Mouse (Mus musculus): ENCODE results near the gene Nkiras1. TPM values are rescaled to one million over a fixed set of nuclear protein-coding genes. Genes with fewer than 3 reads are reported as not detected.
"Not testable (repeated sequence)": the region's sequence is repeated elsewhere in the genome, so short reads cannot be mapped to it uniquely, and the experiment has no call there.

Gene Nkiras1
- 20.4 and 25.8 TPM in 2 replicates for polyA plus RNA-seq (2015; fragmentation: Nextera tagmentation; extraction: Ambion mirVana)

DNA sequence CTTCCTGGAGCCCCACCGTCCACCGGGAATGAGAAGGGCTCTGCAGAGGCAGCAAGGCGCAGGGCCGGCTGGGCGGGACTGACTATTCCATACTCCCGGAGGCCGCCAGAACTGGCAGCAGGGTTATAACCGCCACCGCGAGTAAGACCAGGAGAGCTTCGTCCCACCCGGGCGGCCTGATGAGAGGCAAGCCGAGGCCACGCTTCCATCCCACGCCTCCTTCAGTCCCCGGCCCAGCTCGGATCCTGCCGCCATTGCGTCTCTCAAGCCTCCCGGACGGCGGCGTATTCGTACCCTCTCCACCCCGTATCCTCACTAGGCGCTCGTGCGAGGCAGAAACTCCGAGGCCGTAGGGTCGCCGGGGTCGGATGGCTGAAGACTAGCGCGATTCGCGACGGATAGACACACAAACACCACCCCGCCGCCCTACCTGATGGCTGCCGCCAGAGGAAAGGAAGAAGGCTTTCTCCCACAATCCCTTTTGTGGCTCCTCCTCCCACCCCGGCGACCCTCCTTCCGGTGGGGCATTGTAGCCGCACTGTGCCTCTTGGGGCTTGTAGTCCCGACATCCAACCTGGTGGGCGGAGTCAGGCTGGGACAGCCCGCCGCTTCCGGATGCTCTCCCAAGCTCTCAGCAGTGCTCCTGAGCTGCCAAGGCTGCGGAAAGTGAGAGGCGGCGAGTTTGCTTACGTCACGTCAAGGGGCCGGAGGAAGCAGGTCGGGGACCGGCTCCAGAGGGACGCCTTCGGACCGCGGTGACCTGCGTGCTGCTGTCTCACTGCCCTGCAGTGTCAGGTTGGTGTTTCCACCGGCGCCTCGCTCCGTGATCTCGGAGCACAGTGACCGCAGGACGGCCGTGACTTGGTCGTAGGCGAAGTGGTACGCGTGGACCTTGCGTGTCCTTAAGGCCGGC is at the start of gene Nkiras1, which contains the start of gene Rpl15:
Gene Nkiras1, plus strand, starts transcription at position 608 of the 913 bp plus-strand sequence.
Gene Rpl15, minus strand, starts transcription at position 863 of the 913 bp plus-strand sequence.
- Histone ChIP-seq H3K4me3 (peak within 1 kb of the TSS; percentile 78), H3K4me1 (peaks cover 11% of the 10 kb centered on the region), H3K36me3 (peaks cover 21% of the 10 kb centered on the region), H3K9ac (peak within 1 kb of the TSS; percentile 88), H3K4me2 (peak within 1 kb of the TSS; percentile 67), H3K27me3 (no peaks in the 10 kb centered on the region), H3K9me3 (no peaks in the 10 kb centered on the region), H3K27ac (peak within 1 kb of the TSS; percentile 90)
- ATAC-seq (ENCODE audit: insufficient number of reproducible peaks, low FRiP score, low TSS enrichment, low read depth): peak; percentile 100
- under 1% methylated on average over 78 of the region's 78 CpGs for WGBS

GRCm38 (mm10) chr14:18221977-18222376 is 49.0 kb upstream of the Nkiras1 start:
- no peak overlapping the region for H3K4me2 ChIP-seq
- H3K36me3 ChIP-seq: no peaks in the 10 kb centered on the region
- H3K27me3 ChIP-seq: no peaks in the 10 kb centered on the region
- 90% methylated on average over 6 of the region's 6 CpGs for WGBS
- no peak overlapping the region for H3K4me3 ChIP-seq
- H3K9me3 ChIP-seq: no peaks in the 10 kb centered on the region
- ATAC-seq (ENCODE audit: insufficient number of reproducible peaks, low FRiP score, low TSS enrichment, low read depth): no peak
- no peak overlapping the region for H3K9ac ChIP-seq
- H3K4me1 ChIP-seq: no peaks in the 10 kb centered on the region
- H3K27ac ChIP-seq: no peak overlapping the region

GRCm38 (mm10) chr14:18225431-18225830 is 45.5 kb upstream of the Nkiras1 start:
- not testable (repeated sequence) for H3K4me2 ChIP-seq; H3K36me3 ChIP-seq; H3K4me3 ChIP-seq; H3K27me3 ChIP-seq; H3K9me3 ChIP-seq; H3K9ac ChIP-seq; H3K27ac ChIP-seq; H3K4me1 ChIP-seq; ATAC-seq (ENCODE audit: insufficient number of reproducible peaks, low FRiP score, low TSS enrichment, low read depth)
- 92% methylated on average over 11 of the region's 11 CpGs for WGBS

DNA sequence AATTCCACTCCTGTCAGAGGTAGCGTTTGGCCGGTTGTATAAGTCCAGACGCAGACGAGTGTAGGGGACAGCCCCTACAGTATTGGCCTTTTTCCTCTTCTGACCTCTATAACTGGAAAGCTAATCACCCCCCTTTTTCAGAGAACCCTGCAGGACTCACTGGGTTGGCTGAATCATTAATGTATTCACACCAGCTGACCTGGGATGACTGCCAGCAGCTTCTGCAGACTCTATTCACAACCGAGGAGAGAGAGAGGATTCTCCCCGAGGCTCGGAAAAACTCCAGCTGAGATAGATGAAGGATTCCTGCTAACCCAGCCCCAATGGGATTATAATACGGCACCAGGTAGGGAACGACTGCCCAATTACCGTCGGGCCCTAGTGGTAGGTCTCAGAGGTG is 44.8 kb upstream of the Nkiras1 start:
- H3K27me3 ChIP-seq; H3K36me3 ChIP-seq; H3K9me3 ChIP-seq; H3K9ac ChIP-seq; ATAC-seq (ENCODE audit: insufficient number of reproducible peaks, low FRiP score, low TSS enrichment, low read depth); H3K4me2 ChIP-seq; H3K4me3 ChIP-seq; H3K27ac ChIP-seq; H3K4me1 ChIP-seq: not testable (repeated sequence)
- 70% methylated on average over 11 of the region's 11 CpGs for WGBS

- ATAC-seq (ENCODE audit: insufficient number of reproducible peaks, low FRiP score, low TSS enrichment, low read depth); H3K36me3 ChIP-seq; H3K9ac ChIP-seq; H3K9me3 ChIP-seq; H3K27ac ChIP-seq; H3K27me3 ChIP-seq; H3K4me2 ChIP-seq; H3K4me1 ChIP-seq; H3K4me3 ChIP-seq: not testable (repeated sequence)
- WGBS: 94% methylated on average over 10 of the region's 10 CpGs
Measured at GRCm38 (mm10) chr14:18229751-18230150, 41.2 kb upstream of the Nkiras1 start.

GRCm38 (mm10) chr14:18231866-18232265 is 39.1 kb upstream of the Nkiras1 start:
- H3K9me3 ChIP-seq; H3K27ac ChIP-seq; H3K9ac ChIP-seq; H3K36me3 ChIP-seq; H3K4me3 ChIP-seq; ATAC-seq (ENCODE audit: insufficient number of reproducible peaks, low FRiP score, low TSS enrichment, low read depth); H3K27me3 ChIP-seq; H3K4me1 ChIP-seq; H3K4me2 ChIP-seq: not testable (repeated sequence)
- WGBS: 91% methylated on average over 8 of the region's 8 CpGs

GRCm38 (mm10) chr14:18233076-18233475 is 37.9 kb upstream of the Nkiras1 start:
- Histone ChIP-seq H3K27me3 (no peaks in the 10 kb centered on the region), H3K36me3 (no peaks in the 10 kb centered on the region), H3K4me3 (no peak overlapping the region), H3K27ac (no peak overlapping the region), H3K9ac (no peak overlapping the region), H3K4me2 (no peak overlapping the region), H3K4me1 (0 out of 2 replicates have a peak, but pooled peaks cover 3% of the 10 kb centered on the region), H3K9me3 (no peaks in the 10 kb centered on the region)
- no peak for ATAC-seq (ENCODE audit: insufficient number of reproducible peaks, low FRiP score, low TSS enrichment, low read depth)
- WGBS: 78% methylated on average over 2 of the region's 2 CpGs

- Histone ChIP-seq H3K4me3 (no peak overlapping the region), H3K27me3 (no peaks in the 10 kb centered on the region), H3K36me3 (no peaks in the 10 kb centered on the region), H3K4me2 (no peak overlapping the region), H3K9me3 (no peaks in the 10 kb centered on the region), H3K9ac (no peak overlapping the region), H3K27ac (peak overlapping the region; percentile 69), H3K4me1 (0 out of 2 replicates have a peak, but pooled peaks cover 3% of the 10 kb centered on the region)
- 44% methylated on average over 5 of the region's 5 CpGs for WGBS
- no peak for ATAC-seq (ENCODE audit: insufficient number of reproducible peaks, low FRiP score, low TSS enrichment, low read depth)
Measured at GRCm38 (mm10) chr14:18233981-18234960, 36.7 kb upstream of the Nkiras1 start.

DNA sequence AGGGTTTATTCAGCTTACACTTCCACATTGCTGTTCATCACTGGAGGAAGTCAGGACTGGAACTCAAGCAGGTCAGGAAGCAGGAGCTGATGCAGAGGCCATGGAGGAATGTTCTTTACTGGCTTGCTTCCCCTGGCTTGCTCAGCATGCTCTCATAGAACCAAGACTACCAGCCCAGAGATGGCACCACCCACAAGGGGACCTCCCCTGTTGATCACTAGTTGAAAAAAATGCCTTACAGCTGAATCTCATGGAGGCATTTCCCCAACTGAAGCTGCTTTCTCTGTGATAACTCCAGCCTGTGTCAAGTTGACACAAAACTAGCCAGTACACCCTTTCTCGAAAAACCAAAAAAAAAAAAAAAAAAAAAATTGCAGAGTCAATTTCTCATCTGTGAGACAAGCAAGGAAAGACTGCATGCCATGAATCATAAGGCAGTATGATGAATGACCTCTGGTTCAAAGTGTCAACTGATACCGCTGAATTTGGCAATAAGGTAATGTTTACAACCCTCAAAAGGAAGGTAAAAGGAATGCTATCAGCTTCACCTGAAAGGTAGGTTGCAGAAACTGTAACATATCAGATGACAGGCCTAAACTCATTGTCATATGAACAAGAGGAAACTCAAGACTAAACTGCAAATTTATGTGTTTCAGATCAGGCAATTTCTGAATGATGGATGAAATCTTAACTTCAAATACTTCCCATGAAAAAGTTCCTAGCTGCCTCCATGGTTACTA is 34.3 kb upstream of the Nkiras1 start:
- not testable (repeated sequence) for H3K27me3 ChIP-seq; H3K4me1 ChIP-seq; H3K9me3 ChIP-seq; ATAC-seq (ENCODE audit: insufficient number of reproducible peaks, low FRiP score, low TSS enrichment, low read depth); H3K9ac ChIP-seq; H3K27ac ChIP-seq; H3K4me2 ChIP-seq; H3K4me3 ChIP-seq; H3K36me3 ChIP-seq
- WGBS: 88% methylated on average over 2 of the region's 2 CpGs

- Histone ChIP-seq H3K4me1 (0 out of 2 replicates have a peak, but pooled peaks cover 6% of the 10 kb centered on the region), H3K4me3 (peak overlapping the region; percentile 91), H3K27ac (no peak overlapping the region), H3K9me3 (no peaks in the 10 kb centered on the region), H3K9ac (no peak overlapping the region), H3K4me2 (peak overlapping the region; percentile 50), H3K36me3 (no peaks in the 10 kb centered on the region), H3K27me3 (no peaks in the 10 kb centered on the region)
- ATAC-seq (ENCODE audit: insufficient number of reproducible peaks, low FRiP score, low TSS enrichment, low read depth): no peak
- WGBS: 68% methylated on average over 4 of the region's 4 CpGs
Measured at GRCm38 (mm10) chr14:18237381-18237780, 33.6 kb upstream of the Nkiras1 start.

- Histone ChIP-seq H3K4me3 (peak overlapping the region; percentile 91), H3K27ac (peak overlapping the region; percentile 86), H3K36me3 (no peaks in the 10 kb centered on the region), H3K9me3 (no peaks in the 10 kb centered on the region), H3K9ac (peak overlapping the region; percentile 54), H3K4me2 (peak overlapping the region; percentile 85), H3K4me1 (0 out of 2 replicates have a peak, but pooled peaks cover 6% of the 10 kb centered on the region), H3K27me3 (no peaks in the 10 kb centered on the region)
- peak; percentile 92 for ATAC-seq (ENCODE audit: insufficient number of reproducible peaks, low FRiP score, low TSS enrichment, low read depth)
- WGBS: under 1% methylated on average over 71 of the region's 71 CpGs
Measured at GRCm38 (mm10) chr14:18238131-18238749, 32.7 kb upstream of the Nkiras1 start.
